Mouse (Mus musculus) CD8-positive naive resting alpha-beta T cell, adult 2 months (primary cell): ENCODE data around the gene Fibcd1.

Source experiments
- DNase-seq, 2 experiments: peaks; one replicate each; pipeline ENCODE4 v3.0.0; 2022; ENCODE audit warnings: low read depth in 2 of 2, low spot score in 2 of 2

Fibcd1 gene

GRCm38 (mm10) chr2:31811086-31811958 lies 34.5 kb downstream of the Fibcd1 start:
- no peak for DNase-seq

- DNase-seq: peak in 1 of 2 experiments; percentile 19
These were observed 35.4 kb downstream of the Fibcd1 start, which contains the start of gene Qrfp for GRCm38 (mm10) chr2:31810444-31810843. Gene Qrfp (minus strand): TSS chr2:31810580.

GRCm38 (mm10) chr2:31809358-31809740 lies 36.5 kb downstream of the Fibcd1 start:
- no peak for DNase-seq

GRCm38 (mm10) chr2:31808410-31809357 lies 37.1 kb downstream of the Fibcd1 start:
- DNase-seq: no peak

GRCm38 (mm10) chr2:31806639-31807382 lies 39.0 kb downstream of the Fibcd1 start:
- DNase-seq: no peak

- DNase-seq: no peak
These were observed 42.3 kb downstream of the Fibcd1 start for GRCm38 (mm10) chr2:31803480-31803879.

- DNase-seq: no peak
These were observed 43.0 kb downstream of the Fibcd1 start for GRCm38 (mm10) chr2:31802811-31803210.

- DNase-seq: no peak
These were observed 44.4 kb downstream of the Fibcd1 start for GRCm38 (mm10) chr2:31801416-31801815.

GRCm38 (mm10) chr2:31796943-31797342 lies 48.9 kb downstream of the Fibcd1 start:
- DNase-seq: no peak

- DNase-seq: no peak
These were observed 53.2 kb downstream of the Fibcd1 start for GRCm38 (mm10) chr2:31792611-31793010.

- DNase-seq: no peak
These were observed 54.5 kb downstream of the Fibcd1 start for GRCm38 (mm10) chr2:31791260-31791659.

- DNase-seq: no peak
These were observed 55.0 kb downstream of the Fibcd1 start for GRCm38 (mm10) chr2:31790728-31791251.

- no peak for DNase-seq
These were observed 56.6 kb downstream of the Fibcd1 start for GRCm38 (mm10) chr2:31789215-31789614.

- no peak for DNase-seq
These were observed 57.6 kb downstream of the Fibcd1 start for GRCm38 (mm10) chr2:31788227-31788626.

- peak; percentile 68 to 76 for DNase-seq
These were observed 58.8 kb downstream of the Fibcd1 start for GRCm38 (mm10) chr2:31787029-31787428.

GRCm38 (mm10) chr2:31785074-31785473 lies 60.7 kb downstream of the Fibcd1 start:
- DNase-seq: peak; percentile 68 to 76

- no peak for DNase-seq
These were observed 62.7 kb downstream of the Fibcd1 start for GRCm38 (mm10) chr2:31782958-31783602.

- DNase-seq: no peak
These were observed 66.5 kb downstream of the Fibcd1 start for GRCm38 (mm10) chr2:31779258-31779657.

GRCm38 (mm10) chr2:31776479-31776878 lies 69.3 kb downstream of the Fibcd1 start:
- no peak for DNase-seq

- peak; percentile 18 to 27 for DNase-seq
These were observed 74.9 kb downstream of the Fibcd1 start for GRCm38 (mm10) chr2:31770781-31771441.
